Mouse (Mus musculus) right cerebral cortex, adult 18-20 months (tissue): ENCODE results near the gene Card9.

Experiments
- DNase-seq: peaks from one replicate; pipeline ENCODE4 v3.0.0; 2022; ENCODE audit warnings: mixed read lengths

The Card9 gene

DNA sequence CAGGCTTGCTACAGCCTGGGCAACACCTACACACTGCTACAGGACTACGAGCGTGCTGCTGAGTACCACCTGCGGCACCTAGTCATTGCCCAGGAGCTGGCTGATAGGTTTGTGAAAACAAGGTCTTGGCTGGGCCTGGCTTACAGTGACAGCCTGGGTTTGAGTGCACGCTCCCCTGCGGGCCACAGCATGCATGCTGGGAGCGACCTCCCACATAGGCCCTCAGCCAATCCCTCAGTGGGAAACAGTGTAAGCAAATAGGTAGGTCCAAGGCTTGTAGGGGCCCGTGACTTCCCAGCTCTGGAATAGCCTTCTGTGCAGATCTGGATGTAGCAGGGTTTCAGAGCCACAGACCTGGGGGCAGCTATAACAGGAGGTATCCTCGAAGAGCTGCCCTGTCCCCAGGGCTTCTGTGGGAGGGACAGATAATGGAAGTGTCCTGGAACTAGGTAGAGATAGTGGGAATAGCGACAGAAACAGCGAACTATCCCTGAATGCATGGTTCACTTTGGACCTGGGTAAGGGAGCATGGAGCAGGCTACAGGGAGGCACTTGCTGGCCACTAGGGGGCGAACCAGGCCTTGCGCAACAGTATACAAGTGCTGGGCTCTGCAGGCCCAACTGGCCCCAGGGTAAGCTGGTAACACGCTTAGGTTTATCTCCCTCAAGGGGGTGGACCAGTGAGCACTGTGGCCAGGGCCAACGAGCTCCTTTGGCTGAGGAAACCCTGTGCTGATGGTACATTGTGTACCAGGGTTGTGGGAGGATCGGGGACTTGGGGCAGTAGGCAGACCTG is 35.1 kb downstream of the Card9 start:
- DNase-seq: peak; percentile 50

DNA sequence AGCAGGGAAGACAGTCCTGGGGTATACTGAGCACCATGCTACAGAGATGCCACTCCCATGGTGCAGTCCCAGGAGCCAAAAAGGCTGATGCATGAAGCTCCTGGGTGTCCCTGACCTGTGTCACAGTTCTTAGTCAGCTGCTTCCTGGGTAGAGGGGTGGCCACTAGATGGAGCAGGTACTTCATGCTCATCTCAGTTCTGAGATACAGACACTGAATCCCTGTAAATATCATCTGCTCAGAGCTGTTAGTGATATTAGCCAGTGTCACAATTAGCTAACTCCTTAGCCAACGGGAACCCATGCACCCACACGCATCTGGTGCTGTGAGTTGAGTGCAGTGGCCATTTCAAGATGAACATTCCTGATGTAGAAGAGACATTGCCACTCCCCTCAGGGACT is 35.8 kb downstream of the Card9 start:
- peak; percentile 62 for DNase-seq

DNA sequence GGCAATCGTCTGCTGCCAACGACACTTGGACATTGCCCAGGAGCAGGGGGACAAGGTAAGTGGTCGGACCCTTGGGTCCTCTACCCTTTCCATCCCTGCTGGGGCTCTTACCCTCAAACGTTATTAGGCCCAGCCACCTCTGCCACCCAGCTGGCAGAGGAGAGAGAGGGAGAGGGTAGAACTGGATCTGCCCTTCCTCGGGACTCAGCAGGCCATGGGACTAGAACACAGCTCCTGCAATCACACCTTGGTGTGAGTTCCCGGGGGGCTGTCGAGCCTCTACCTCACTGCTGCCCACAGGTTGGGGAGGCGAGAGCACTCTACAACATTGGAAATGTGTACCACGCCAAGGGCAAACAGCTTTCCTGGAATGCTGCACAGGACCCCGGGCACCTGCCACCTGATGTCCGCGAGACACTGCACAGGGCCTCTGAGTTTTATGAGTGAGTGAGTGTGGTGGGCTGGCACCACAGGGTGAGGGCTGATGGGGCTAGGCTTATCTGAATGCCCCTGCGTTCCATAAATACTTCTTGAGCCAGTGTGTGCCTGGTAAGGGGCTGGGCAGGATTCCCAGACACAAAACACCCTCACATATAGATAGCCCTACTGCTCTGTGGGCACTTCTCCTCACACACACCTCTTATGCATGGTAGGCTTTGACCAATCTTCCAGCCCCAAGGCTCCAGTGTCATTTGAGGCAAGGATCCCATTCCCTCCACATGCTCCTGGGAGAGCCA is 37.0 kb downstream of the Card9 start:
- no peak for DNase-seq

DNA sequence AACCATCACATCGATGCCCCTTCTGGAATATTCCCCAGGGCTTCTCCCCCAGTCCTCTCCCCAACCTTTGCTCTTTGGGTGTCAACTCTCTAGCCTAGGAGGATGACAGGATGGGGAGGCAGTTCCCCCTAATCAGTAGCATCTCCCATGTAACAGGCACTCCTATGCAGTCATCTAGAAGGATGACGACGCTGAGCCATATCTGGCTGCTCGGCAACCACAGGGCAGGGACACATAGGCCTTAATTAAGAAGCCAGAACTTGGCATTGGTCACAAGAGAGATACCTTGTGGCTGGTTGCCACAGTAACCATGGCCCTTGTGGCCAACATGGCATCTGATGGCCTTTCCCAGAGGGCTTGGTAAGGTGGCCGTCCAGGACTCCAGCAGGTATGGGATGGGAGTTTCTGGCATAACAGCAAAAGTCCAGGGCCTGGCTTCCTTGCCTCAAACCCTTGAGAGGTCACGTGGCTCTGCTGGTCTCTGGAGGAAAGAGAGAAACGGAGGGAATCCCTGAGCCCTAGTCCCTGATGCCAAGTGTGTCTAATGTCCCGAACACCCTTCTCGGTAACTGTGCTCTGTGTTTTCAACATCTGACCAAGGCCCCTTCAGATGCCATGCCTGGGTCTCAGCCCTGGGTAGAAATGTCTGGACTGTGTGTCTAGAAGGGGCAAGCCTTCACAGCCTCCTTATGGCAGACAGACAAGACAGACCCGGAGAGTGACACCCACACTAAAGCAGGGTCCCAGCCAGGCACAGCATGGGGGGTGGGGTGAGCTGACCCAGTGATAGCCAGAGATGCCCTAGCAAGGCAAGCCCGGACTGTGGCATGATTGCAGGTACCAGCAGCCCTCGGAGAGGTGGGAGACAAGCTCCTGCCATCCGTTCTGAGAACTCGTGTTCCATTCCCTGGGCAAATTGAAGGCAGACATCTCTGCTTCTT is 40.2 kb downstream of the Card9 start:
- DNase-seq: no peak

DNA sequence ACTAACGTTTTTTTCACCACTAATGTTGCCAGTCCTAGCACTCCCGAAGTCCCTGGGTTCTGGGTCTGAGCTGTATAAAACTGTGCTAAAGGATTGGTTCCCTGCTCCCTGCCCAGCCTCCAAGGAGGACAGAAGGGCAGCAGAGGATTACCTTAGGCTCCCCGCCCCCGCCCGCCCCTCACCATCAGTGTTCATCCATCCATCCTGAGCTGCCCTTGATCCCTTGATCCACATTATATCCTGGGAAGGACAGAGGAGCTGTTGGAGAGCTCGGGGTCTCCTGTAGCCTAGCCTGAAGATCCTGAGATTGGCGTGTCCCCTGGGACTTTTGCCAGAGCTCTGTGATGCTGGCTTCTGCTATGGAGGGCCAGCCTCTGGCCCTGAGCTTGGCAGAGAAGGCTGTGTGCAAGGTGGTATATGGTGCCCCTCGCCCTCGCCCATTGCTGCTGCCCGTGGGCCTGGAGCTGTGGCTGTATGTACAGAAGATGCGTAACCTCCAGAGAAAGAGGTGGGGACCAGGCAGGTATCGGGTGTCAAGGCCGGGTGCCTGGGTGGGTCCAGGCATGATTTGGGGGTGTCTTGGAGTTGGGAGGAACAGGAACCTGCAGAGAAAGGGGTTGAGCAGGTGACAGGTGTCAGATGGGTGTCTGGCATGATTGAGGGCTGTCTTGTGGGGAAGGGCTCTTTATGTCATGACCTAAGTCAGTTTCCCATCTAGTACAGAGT is 41.0 kb downstream of the Card9 start:
- DNase-seq: no peak

DNA sequence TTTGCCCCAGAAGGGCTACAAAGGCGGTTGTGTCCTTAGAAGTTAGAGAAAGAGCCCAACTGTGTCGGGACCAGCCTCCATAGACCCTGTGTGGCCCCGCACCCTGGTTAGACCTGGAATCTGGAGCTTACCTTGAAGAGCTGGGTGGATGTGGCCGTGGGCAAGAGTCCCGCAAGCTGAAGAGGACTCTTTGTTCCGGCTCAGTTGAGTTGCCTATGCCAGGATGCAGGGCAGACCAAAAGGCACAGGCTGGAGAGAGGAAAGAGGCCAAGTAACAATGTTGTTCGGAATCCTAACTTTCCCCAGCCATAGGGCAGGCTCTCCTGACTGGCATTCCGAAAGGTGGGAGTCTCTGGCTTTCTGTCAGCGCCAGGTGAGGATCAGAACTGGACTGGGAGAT is 41.6 kb downstream of the Card9 start:
- DNase-seq: no peak

DNA sequence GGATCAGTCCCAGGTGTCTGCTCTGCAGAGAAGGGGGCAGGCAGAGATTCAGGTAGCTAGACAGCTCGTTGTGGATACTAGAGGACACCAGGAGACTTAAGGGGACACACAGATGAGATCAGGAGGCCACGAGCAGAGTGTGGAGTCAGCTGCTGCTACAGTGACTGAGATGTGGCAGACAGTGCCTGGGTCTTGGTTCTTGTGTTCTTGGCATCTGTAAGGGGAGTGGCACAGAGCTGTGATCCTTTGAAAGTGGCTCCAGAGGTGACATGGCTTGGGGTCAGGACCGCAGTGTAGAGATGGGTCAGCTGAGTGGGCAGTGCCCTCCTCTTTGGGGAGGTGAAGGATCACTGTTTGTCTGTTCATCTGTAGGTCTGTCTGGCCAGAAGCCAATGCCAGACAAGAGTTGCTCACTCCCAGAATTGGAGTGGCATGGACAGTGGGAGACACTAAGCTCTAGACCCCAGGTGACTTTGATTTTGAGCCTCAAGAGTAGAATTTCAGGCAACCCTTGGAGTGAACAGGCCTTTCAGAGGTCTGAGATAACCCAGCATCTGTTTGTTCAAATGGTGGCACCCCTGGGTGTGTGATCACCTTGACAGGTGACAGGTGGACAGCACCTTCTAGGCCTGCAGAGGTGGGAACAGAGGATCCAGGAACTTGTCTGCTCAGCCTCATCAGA is 42.6 kb downstream of the Card9 start:
- no peak for DNase-seq

DNA sequence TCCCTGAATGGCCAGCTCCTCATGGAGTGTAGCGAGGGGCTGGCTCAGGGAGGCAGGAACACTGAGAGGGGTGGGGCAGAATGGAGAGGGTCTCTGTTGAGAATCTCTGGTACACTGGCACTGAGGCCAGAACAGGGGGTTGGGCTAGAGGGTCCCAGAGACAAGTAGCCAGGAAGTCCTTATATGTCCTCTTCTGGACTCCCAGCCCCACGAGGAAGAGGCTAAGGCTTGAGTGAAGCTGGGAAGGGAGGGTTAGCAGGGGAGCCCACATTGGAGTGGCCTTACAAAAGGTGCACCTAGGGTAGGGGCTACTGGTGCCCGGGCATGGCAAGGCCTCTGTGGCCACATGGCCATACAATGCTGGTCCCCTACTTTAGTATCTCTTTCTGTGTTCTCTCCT is 43.3 kb downstream of the Card9 start:
- no peak for DNase-seq

DNA sequence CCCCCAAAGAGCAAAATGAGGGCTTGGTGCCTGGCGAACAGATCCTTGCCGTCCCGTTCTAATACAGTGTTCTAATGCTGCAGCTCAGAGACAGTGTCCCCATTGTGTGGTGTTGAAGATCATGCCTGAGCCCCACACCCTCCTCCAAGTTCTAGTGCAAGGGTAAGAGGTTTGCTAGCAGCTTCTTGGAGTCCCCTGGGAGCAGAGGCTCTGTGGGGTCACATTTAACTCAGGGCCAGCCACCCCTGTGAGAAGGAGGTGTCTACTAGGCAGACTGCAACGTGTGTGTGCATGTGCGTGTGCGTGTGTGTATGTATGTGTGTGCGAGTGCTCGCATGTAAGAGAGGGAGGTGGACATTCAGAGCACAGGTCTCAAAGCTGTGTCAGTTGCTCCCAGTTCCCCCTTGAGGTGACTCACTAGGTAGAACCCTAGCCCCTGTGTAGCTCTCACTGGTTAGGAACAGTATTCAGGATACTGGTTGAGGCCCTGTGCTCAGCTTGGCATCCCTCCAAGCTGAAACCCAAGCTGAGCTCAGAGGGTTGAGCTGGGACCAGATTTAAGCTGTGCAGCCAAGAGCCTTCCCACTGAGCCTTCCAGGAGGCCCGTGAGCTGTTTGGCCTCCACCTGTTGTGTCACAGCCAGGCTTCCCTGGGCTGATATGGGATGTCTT is 44.0 kb downstream of the Card9 start:
- no peak for DNase-seq

DNA sequence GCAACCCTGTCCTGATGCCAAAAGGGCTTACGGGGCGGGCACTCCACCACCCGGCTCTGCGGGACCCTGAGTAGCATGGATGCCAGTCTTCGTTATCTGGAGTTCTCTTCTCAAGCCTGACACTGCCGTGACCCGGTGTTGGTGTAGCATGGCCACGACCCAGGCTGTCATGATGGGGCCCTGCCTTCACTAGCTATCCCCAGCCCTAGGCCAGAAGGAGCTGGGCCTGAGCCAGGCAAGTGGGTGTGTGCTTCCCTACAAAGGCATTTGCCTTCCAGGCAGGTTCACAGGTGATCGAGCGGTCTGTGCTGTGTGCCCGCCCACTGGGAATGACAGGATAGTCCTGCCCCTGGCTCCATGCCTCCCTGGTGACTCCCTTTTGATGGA is 44.8 kb downstream of the Card9 start:
- peak; percentile 51 for DNase-seq

DNA sequence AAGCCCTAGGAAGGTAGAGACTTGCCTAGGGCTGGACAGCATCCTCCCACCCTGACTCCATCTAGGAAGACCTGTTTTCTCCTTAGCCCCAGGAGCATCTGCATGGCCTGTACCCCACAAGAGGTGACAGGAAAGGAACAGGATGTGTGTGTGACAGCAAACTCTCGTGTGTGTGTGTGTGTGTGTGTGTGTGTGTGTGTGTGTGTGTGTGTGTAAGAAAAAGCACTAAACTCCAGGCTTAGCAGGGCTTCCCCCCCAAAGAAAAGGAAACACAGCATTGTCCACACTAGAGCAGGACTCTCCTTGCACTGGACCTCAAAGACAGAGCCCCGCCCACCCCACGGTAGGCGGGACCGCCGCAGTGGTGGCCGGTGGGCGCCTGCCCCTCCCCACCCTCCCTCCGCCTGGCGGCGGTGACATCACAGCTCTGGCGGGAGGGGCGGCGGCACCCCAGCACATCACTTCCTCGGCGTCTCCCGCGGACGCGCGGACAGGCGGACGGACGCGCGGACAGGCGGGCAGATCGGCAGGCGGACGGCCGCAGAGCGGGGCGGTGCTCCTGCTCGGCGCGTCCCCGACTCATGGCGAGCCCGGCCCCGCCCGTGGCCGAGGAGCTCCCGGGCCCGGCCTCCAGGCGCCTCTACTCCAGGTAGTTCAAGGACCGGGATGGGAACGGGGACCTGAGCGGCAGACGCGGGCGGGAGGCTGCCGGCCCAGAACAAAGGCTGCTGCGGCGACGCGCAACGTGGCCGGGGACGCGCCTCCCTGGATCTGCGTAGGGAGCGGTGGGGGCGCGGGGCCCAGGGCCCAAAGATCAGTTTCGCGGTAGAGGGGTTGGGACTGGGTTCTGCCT is 45.4 kb downstream of the Card9 start, which contains the start of gene Gpsm1:
TSS of gene Gpsm1 (plus strand) at position 444 of the 853 bp plus-strand sequence.
- DNase-seq: peak; percentile 83

DNA sequence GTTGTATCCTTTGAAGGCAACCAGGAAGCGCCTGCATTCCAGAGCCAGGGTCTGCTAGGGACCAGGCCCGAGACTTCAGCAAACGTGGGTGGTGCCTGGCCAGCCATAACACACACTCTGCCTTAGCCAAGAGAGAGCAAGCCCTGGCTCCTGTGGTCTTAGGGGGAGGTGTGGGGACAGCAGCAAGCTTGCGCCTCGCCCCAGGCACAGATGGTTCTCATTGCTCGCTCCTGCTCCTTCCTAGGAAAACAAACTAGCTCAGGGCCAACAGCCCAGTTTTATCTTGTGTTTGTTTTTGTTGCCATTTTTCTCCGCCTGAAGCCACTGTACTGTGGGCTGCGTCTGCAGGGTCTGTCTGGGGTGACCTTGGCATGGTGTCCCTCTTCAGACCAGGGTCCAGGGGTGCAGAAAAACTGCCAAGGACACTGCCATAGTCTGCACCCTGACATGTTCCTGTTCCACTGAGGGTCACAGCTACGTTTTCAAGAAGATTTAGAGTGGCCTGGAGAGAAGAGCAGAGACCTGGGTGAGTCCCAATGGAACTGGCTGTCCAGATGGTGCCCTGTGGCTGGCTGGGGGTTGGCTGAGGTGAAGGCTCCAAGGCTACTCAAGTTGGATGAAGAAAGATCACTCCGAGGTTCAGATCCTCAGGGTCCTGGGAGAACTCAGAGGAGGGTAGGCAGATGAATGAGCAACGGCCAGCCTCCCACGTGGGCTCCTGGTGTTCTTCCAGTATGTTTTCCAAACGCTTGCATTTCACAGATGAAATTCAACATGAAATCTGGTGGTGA is 46.2 kb downstream of the Card9 start:
- DNase-seq: no peak

DNA sequence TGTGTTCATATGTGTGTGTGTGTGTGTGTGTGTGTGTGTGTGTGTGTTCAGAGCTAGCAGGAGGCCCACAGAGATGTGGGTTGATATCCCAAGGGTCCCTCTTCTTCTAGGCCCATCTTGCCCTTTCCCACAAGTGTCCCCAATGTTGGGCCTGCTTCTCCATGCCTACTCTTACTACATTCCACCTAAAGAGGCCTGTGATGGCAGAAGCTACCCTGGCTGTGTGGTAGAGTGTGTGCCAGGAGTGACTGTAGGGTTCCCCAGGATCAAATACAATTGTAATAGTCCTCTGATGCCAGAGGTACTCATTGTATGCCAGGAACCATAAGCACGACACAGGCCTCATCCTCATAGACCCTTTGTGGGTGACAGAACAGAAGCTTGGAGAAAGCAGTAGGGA is 47.3 kb downstream of the Card9 start:
- no peak for DNase-seq

DNA sequence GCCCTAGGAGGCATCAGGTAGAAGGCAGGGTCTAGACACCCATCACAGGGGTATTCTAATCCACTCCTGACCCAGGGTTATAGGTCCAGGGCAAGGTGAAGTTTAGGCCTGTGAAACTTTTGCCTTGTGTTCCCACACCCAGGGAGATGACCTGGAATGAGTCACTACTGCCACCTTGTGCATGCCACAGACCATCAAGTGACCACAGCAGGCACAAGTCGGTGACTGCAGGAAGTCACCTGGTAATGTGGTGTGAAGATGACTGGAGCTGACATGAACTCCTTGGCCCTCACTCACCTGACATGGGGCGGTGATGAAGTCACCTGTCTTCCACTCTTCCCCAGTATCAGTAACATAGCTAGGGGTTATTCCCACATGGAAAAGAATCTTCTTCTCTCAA is 47.9 kb downstream of the Card9 start:
- DNase-seq: no peak

DNA sequence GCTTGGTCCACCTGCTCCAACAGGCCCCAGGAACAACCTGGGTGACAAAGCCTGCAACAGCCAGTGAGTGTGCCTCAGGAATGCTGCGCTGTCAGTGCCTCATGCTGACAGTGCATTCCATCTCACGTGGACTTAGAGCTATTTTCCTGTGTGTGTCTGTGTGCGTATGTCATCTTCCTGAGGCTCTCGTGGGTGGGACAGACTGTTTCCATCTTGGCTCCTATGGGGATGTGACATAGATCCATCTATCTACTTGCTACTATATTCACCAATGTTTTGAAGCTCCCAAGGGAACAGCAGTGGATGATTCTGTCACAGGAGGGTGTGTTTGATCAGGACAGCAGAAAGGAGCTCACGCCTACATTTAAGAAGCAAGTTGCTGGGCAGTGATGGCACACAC is 48.8 kb downstream of the Card9 start:
- DNase-seq: peak; percentile 47

DNA sequence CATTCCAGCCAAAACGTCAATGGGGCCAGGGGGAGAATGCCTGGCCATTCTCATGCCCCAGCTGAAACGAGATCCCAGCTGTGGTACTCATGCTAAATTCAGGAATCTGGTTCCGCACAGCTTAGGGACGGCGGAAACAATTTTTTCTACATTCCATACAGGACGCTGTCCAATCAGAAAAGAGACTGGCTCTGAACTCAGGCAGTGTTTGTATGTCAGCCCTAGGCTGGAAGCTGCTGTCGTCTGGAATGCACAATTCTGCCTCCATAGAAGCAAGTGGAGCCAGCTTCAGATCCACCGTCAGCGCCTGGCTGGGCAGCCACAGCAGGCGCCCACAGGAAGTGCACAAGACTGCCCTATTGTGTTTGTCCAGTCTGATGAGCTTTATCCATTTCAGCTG is 51.0 kb downstream of the Card9 start:
- DNase-seq: no peak

DNA sequence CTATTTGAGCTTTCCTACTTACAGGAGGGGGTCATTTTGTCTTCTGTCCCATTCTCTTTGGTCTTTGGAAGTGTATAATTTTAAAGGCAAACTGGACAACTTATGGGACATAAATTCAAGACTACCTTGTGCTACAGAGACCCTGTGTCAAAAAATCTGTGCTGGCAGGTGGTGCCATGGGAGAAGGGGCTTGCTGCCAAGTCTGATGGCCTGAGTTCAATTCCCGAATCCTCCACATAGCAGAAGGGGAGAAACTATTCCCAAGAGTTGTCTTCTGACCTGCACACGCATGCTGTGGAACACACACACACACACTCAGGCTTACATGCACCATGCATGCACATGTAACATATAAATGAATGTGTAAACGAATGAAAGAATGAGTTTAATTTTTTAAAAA is 54.0 kb downstream of the Card9 start:
- no peak for DNase-seq

DNA sequence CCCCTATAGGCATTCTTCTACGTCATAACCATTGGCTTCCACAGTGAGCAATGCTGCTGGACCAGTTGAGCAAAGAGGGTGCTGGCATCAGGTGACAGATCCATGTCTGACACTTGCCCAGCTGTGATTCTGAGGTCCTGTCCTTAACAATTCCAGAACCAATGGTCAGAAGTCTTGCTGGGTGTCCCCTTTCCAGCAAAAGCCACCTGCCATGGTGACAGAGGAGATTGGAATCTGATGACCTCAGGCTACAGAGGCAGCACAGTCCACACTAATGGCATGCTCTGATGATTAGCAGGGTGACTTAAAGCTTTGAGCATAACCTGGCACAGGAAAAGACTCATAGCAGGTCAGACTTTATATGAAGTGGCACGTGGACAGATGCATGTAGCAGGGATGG is 55.2 kb downstream of the Card9 start:
- no peak for DNase-seq

DNA sequence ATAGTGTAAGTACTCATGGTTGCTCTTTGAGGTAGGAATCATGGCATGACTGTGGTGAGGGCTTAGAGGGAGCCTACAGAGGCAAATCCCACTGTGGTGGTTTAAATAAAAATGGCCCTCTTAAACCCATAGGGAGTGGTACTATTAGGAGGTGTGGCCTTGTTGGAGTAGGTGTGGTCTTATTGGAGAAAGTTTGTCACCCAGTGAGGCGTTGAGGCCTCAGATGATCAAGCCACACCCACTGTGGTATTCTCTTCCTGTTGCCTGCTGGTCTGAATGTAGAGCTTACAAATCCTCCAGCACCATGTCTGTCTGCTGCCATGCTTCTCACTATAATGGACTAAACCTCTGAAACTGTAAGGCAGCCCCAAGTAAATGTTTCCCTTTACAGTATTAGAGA is 56.0 kb downstream of the Card9 start:
- no peak for DNase-seq
